Mouse (Mus musculus) testis, adult 2 months (tissue): ENCODE results near the gene Cd300ld2.

Experiments
- CTCF ChIP-seq: fragments of 200-500 bp; IDR thresholded peaks from 2 replicates; pipeline ENCODE4 v1.5.1; 2012; ENCODE audit warnings: low read depth, mild to moderate bottlenecking, inconsistent platforms, low read length, moderate library complexity; ENCODE audit not compliant: control insufficient read depth, insufficient read depth, insufficient replicate concordance
- POLR2A ChIP-seq: fragments of 200-500 bp; IDR thresholded peaks from 2 replicates; pipeline ENCODE4 v1.6.1; 2012; ENCODE audit warnings: low read depth, mild to moderate bottlenecking, inconsistent platforms, low read length, moderate library complexity; ENCODE audit not compliant: control insufficient read depth

DNA sequence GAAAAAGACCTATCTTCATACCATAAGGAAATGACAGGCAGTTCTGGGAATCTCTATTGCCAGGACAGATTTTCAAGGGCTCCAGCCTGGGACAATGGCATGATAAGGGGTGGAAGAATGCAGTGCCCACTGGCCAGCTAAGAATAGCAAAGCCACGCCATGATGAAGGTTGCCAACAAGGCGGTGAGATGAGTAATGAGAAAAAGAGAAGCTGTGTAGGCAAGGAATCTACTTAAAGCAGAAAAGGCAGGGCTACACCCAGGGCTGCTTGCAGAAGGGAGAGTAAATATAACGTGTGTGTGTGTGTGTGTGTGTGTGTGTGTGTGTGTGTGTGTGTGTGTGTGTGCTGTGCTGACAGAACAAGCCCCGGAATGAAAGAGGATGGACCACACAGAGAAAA lies 34.1 kb downstream of the Cd300ld2 start:
- TF ChIP-seq POLR2A (no peak), CTCF (no peak)
